Mouse (Mus musculus) heart, embryonic 12.5 days (tissue): ENCODE results near the gene Cklf. TPM values are rescaled to one million over a fixed set of nuclear protein-coding genes. Genes with fewer than 3 reads are reported as not detected.
A peak's percentile ranks its signal among the peaks of the same experiment; 100 is the strongest.

Experiments used
- ATAC-seq: fragments of 200-750 bp; cut with Nextera tagmentation; 2 replicates; pipeline ENCODE4 v1.8.0; 2017; ENCODE audit warnings: moderate TSS enrichment, moderate library complexity; ENCODE audit not compliant: insufficient number of reproducible peaks, low FRiP score
- H3K27ac ChIP-seq: fragments of 300-500 bp; sonication (generic); 2 replicates; pipeline ENCODE4 v1.5.1; 2016; ENCODE audit warnings: mild to moderate bottlenecking, moderate library complexity; ENCODE audit not compliant: poor library complexity, severe bottlenecking
- H3K27me3 ChIP-seq: fragments of 300-500 bp; sonication (generic); replicated peaks from 2 replicates; pipeline ENCODE4 v1.6.1; 2016; ENCODE audit warnings: mild to moderate bottlenecking, moderate library complexity
- H3K36me3 ChIP-seq: fragments of 300-500 bp; sonication (generic); 2 replicates; pipeline ENCODE4 v1.6.1; 2016; ENCODE audit warnings: mild to moderate bottlenecking, moderate library complexity
- H3K4me1 ChIP-seq: fragments of 300-500 bp; sonication (generic); replicated peaks from 2 replicates; pipeline ENCODE4 v1.6.1; 2016; ENCODE audit warnings: mild to moderate bottlenecking
- H3K4me2 ChIP-seq: fragments of 300-500 bp; sonication (generic); 2 replicates; pipeline ENCODE4 v1.6.1; 2016; ENCODE audit warnings: mild to moderate bottlenecking, moderate library complexity
- H3K4me3 ChIP-seq: fragments of 300-500 bp; sonication (generic); 2 replicates; pipeline ENCODE4 v1.5.1; 2016; ENCODE audit warnings: mild to moderate bottlenecking
- H3K9ac ChIP-seq: fragments of 300-500 bp; sonication (generic); 2 replicates; pipeline ENCODE4 v1.6.1; 2016; ENCODE audit warnings: mild to moderate bottlenecking, moderate library complexity
- H3K9me3 ChIP-seq: fragments of 300-500 bp; sonication (generic); replicated peaks from 2 replicates; pipeline ENCODE4 v1.6.1; 2016; ENCODE audit warnings: mild to moderate bottlenecking, moderate library complexity
- WGBS: fragments of 180-500 bp; shearing (Covaris S2); methylation state at CpG from one replicate; pipeline ENCODE4 v1.1.7; 2016; 5-methylcytosine and 5-hydroxymethylcytosine counted together
- polyA plus RNA-seq: library from polyadenylated mRNA; unstranded; fragments of >200 nt; fragmentation: Nextera tagmentation; extraction: Ambion mirVana; gene quantifications from 2 replicates; pipeline ENCODE4 v1.2.1, GENCODE M21; 2016

Gene Cklf
- 30.5 and 34.1 TPM in 2 replicates for polyA plus RNA-seq

GRCm38 (mm10) chr8:104250439-104251367, at the start of gene Cklf:
TSS of gene Cklf (plus strand) at chr8:104250861.
- peaks cover 16% of the 10 kb centered on the region for H3K4me1 ChIP-seq
- H3K4me3 ChIP-seq: peak within 1 kb of the TSS; percentile 77
- peak within 1 kb of the TSS; percentile 75 for H3K27ac ChIP-seq
- peak; percentile 88 for ATAC-seq
- 4% methylated on average over 41 of the region's 41 CpGs for WGBS
- no peaks in the 10 kb centered on the region for H3K36me3 ChIP-seq
- H3K9me3 ChIP-seq: no peaks in the 10 kb centered on the region
- peak within 1 kb of the TSS; percentile 79 for H3K9ac ChIP-seq
- H3K4me2 ChIP-seq: peak within 1 kb of the TSS; percentile 83
- no peaks in the 10 kb centered on the region for H3K27me3 ChIP-seq

DNA sequence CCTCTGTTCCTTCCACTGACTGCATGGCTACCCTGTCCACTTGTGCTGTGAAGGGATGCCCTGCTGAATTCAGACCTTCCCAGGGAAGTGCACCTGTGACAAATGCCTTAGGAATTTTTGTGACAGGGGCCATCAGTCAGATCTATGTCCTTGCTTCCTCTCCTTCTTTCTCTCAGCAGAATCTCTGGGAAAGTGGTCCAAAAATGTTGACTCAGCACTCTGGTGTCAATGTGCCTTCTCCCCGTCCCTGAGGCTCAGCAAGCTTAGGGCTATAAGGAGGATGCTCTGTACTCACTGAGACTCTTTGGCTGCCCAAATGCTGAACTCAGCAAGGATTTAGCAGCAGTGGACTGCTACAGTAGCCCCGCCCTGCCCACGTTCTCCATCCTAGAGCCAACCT, 49.0 kb upstream of the Cklf start:
- H3K9ac ChIP-seq: no peak overlapping the region
- H3K4me2 ChIP-seq: no peak overlapping the region
- peaks cover 4% of the 10 kb centered on the region for H3K27me3 ChIP-seq
- WGBS: 67% methylated on average over 3 of the region's 3 CpGs
- H3K27ac ChIP-seq: no peak overlapping the region
- H3K4me3 ChIP-seq: no peak overlapping the region
- H3K4me1 ChIP-seq: no peaks in the 10 kb centered on the region
- ATAC-seq: no peak
- no peaks in the 10 kb centered on the region for H3K9me3 ChIP-seq
- no peaks in the 10 kb centered on the region for H3K36me3 ChIP-seq

- WGBS: 79% methylated on average over 4 of the region's 4 CpGs
Measured at GRCm38 (mm10) chr8:104202320-104202719, 48.3 kb upstream of the Cklf start.

DNA sequence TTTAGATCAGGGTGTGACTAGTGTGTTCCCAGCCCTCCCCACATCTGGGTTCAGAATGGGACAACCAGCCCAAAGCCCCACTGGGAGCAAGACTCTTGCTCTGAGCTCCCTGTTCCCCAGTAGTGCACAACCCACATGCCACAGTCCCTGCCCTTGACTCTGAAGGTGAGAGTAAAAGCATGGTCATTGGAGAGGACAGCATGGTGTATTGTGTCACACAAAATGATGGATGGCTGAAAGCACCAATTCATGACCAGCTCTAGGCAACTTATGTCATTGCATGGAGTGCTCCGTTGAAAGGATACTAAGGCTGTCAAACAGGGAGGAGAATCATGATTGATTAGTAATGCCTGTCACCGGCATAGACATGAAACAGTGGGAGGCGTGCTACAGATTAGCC, 45.4 kb upstream of the Cklf start:
- Histone ChIP-seq H3K36me3 (no peaks in the 10 kb centered on the region), H3K9ac (no peak overlapping the region), H3K4me2 (no peak overlapping the region), H3K27me3 (no peaks in the 10 kb centered on the region; the same call in 1 of the 2 replicates), H3K27ac (no peak overlapping the region), H3K4me3 (no peak overlapping the region), H3K9me3 (no peaks in the 10 kb centered on the region), H3K4me1 (no peaks in the 10 kb centered on the region)
- ATAC-seq: no peak
- WGBS: 55% methylated on average over 3 of the region's 3 CpGs

More at GRCm38 (mm10) chr8:104202320-104202719, 48.3 kb upstream of the Cklf start:
- no peaks in the 10 kb centered on the region for H3K4me1 ChIP-seq
- H3K9ac ChIP-seq: no peak overlapping the region
- H3K27ac ChIP-seq: no peak overlapping the region
- peaks cover 4% of the 10 kb centered on the region for H3K27me3 ChIP-seq
- H3K9me3 ChIP-seq: no peaks in the 10 kb centered on the region
- H3K4me2 ChIP-seq: no peak overlapping the region
- no peak for ATAC-seq
- H3K36me3 ChIP-seq: no peaks in the 10 kb centered on the region
- no peak overlapping the region for H3K4me3 ChIP-seq

DNA sequence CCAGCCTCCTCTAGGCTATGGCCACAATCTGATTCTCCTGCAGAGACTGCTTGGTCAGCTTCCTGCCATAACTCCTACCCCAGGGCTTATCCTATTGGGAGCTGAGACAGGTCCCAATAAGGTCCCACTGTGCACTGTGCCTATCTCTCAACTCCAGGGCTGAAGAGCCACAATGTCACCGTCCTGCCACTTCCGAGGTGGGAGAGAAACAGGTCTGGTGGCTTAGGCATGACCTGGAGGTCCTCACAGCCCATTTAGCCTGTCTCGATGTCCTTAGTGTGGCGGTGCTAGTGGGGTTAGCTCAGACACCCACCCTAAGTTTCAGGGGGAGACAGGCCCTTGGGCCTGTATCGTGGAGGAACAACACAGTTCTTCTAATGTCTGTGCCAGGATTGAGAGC, 33.1 kb upstream of the Cklf start:
- Histone ChIP-seq H3K4me3 (no peak overlapping the region), H3K9ac (no peak overlapping the region), H3K27me3 (peaks cover 31% of the 10 kb centered on the region), H3K4me2 (no peak overlapping the region), H3K9me3 (no peaks in the 10 kb centered on the region), H3K27ac (no peak overlapping the region), H3K36me3 (no peaks in the 10 kb centered on the region), H3K4me1 (no peaks in the 10 kb centered on the region)
- ATAC-seq: no peak
- WGBS: 87% methylated on average over 5 of the region's 5 CpGs

GRCm38 (mm10) chr8:104219079-104219478, 31.6 kb upstream of the Cklf start:
- Histone ChIP-seq H3K27ac (no peak overlapping the region), H3K27me3 (peaks cover 31% of the 10 kb centered on the region), H3K9ac (0 out of 2 replicates have a peak overlapping the region, but pooled peaks have one; percentile 25), H3K4me2 (peak overlapping the region; percentile 50), H3K36me3 (peaks cover 4% of the 10 kb centered on the region; the same call in 1 of the 2 replicates), H3K9me3 (0 out of 2 replicates have a peak, but pooled peaks cover under 1% of the 10 kb centered on the region), H3K4me3 (no peak overlapping the region), H3K4me1 (no peaks in the 10 kb centered on the region)
- ATAC-seq: no peak
- WGBS: 18% methylated on average over 11 of the region's 11 CpGs

- Histone ChIP-seq H3K4me1 (no peaks in the 10 kb centered on the region), H3K4me3 (no peak overlapping the region), H3K4me2 (no peak overlapping the region), H3K27ac (no peak overlapping the region), H3K9ac (no peak overlapping the region), H3K9me3 (0 out of 2 replicates have a peak, but pooled peaks cover 3% of the 10 kb centered on the region), H3K27me3 (peaks cover 26% of the 10 kb centered on the region), H3K36me3 (peaks cover 4% of the 10 kb centered on the region; the same call in 1 of the 2 replicates)
- 41% methylated on average over 5 of the region's 5 CpGs for WGBS
- no peak for ATAC-seq
Measured at GRCm38 (mm10) chr8:104219806-104220205, 30.9 kb upstream of the Cklf start.

- 85% methylated on average over 5 of the region's 5 CpGs for WGBS
- peaks cover 71% of the 10 kb centered on the region for H3K36me3 ChIP-seq
- H3K27ac ChIP-seq: no peak overlapping the region
- no peaks in the 10 kb centered on the region for H3K4me1 ChIP-seq
- H3K4me3 ChIP-seq: no peak overlapping the region
- no peak overlapping the region for H3K9ac ChIP-seq
- no peaks in the 10 kb centered on the region for H3K27me3 ChIP-seq
- H3K9me3 ChIP-seq: 0 out of 2 replicates have a peak, but pooled peaks cover 3% of the 10 kb centered on the region
- no peak overlapping the region for H3K4me2 ChIP-seq
- ATAC-seq: no peak
Measured at GRCm38 (mm10) chr8:104227048-104227447, 23.6 kb upstream of the Cklf start.

DNA sequence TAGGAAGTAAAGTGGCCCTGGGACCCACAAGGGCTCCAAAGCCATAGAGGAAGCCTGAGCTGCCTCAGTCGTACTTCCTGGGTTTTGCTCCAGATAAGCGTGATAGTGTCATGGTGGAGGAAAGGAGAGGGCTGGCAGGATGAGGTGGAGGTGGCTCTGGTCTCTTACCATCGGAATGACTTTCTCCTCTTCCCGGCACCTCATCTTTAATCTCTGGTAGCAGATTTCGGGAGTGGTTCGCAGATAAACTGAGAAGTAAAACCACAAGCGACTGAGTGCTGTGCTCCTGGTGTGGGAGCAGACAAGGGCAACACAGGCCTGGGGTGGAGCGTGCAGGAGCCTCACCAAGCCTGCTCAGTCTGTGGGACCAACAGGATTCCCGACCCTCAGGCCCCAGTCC, 20.3 kb upstream of the Cklf start:
- Histone ChIP-seq H3K36me3 (peaks cover 87% of the 10 kb centered on the region), H3K9ac (no peak overlapping the region), H3K4me3 (no peak overlapping the region), H3K27me3 (no peaks in the 10 kb centered on the region), H3K4me2 (no peak overlapping the region), H3K27ac (no peak overlapping the region), H3K9me3 (no peaks in the 10 kb centered on the region), H3K4me1 (no peaks in the 10 kb centered on the region)
- WGBS: 67% methylated on average over 9 of the region's 9 CpGs
- ATAC-seq: no peak

GRCm38 (mm10) chr8:104232039-104232438, 18.6 kb upstream of the Cklf start:
- WGBS: 88% methylated on average over 4 of the region's 4 CpGs
- Histone ChIP-seq H3K9me3 (no peaks in the 10 kb centered on the region), H3K9ac (no peak overlapping the region), H3K27ac (no peak overlapping the region), H3K4me2 (no peak overlapping the region), H3K4me1 (no peaks in the 10 kb centered on the region), H3K4me3 (no peak overlapping the region), H3K27me3 (no peaks in the 10 kb centered on the region), H3K36me3 (peaks cover 88% of the 10 kb centered on the region)
- ATAC-seq: no peak

GRCm38 (mm10) chr8:104232919-104233318, 17.7 kb upstream of the Cklf start:
- no peak for ATAC-seq
- Histone ChIP-seq H3K9ac (no peak overlapping the region), H3K4me1 (no peaks in the 10 kb centered on the region), H3K27ac (no peak overlapping the region), H3K36me3 (peaks cover 88% of the 10 kb centered on the region), H3K27me3 (no peaks in the 10 kb centered on the region), H3K4me2 (no peak overlapping the region), H3K9me3 (no peaks in the 10 kb centered on the region), H3K4me3 (no peak overlapping the region)
- WGBS: 92% methylated on average over 5 of the region's 5 CpGs
